18 mouse cellular contexts compared by ENCODE assay signal in the genomic region with DNA sequence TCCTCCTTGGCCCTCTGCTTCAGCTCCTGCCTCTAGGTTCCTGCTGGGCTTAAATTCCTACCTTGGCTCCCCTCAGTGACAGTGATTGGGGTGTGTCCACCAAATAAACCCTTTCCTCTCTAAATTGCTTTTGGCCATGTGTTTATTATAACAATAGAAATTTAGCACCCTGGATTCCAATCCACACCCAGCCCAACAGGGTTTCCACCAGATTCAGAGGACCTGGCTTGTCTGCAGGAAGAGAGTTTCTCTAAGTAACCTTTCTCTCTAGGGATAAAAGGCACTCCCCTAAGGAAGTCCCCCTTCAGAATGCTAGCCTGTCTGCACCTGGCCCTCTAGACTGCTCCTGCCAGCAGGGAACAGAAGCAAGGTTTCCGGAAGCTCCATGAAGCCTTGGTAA.
"Had no signal": no experiment of that assay in that cellular context is flagged by ENCODE, and none has a peak within 500 bp of the region (broad histone marks: within the 10 kb centered on the region; RNA-seq: fewer than 3 reads in every experiment).

No protein-coding gene starts in this region.

- H3K27me3 ChIP-seq: liver, embryonic 15.5 days; lung, embryonic 15.5 days; midbrain, embryonic 13.5 days; stomach, embryonic 15.5 days had no signal

- H3K27ac ChIP-seq: liver, embryonic 15.5 days; lung, embryonic 15.5 days; macrophage; midbrain, embryonic 13.5 days; neural tube, embryonic 12.5 days; stomach, embryonic 15.5 days; stomach, postnatal 0 days had no signal

- H3K9ac ChIP-seq: liver, embryonic 15.5 days; liver, postnatal 0 days; lung, embryonic 15.5 days; midbrain, embryonic 13.5 days; neural tube, embryonic 12.5 days; stomach, embryonic 15.5 days had no signal

- H3K9me3 ChIP-seq: liver, embryonic 15.5 days; lung, embryonic 15.5 days; midbrain, embryonic 13.5 days; neural tube, embryonic 12.5 days; stomach, embryonic 15.5 days had no signal

- DNase-seq: liver, postnatal 0 days; lung, adult 2 months; lung, postnatal 14 days; lung, postnatal 36 days; right cerebral cortex, postnatal 14 days; thymus, adult 2 months; thymus, postnatal 25 days; thymus, postnatal 4 days had no signal

- H3K4me3 ChIP-seq: liver, embryonic 15.5 days; lung, embryonic 15.5 days; megakaryocyte, embryonic 14.5 days; midbrain, embryonic 13.5 days; neural tube, embryonic 12.5 days; stomach, embryonic 15.5 days had no signal

- H3K4me1 ChIP-seq: liver, embryonic 15.5 days; lung, embryonic 15.5 days; megakaryocyte, embryonic 14.5 days; stomach, embryonic 15.5 days had no signal

- H3K4me2 ChIP-seq: liver, embryonic 15.5 days; lung, embryonic 15.5 days; midbrain, embryonic 13.5 days; neural tube, embryonic 12.5 days; stomach, embryonic 15.5 days had no signal

- ATAC-seq: liver, postnatal 0 days; lung, postnatal 0 days; midbrain, embryonic 13.5 days; midbrain, embryonic 16.5 days had no signal

- H3K36me3 ChIP-seq: liver, embryonic 15.5 days; lung, embryonic 15.5 days; midbrain, embryonic 13.5 days; neural tube, embryonic 12.5 days; stomach, embryonic 15.5 days had no signal
